Mouse (Mus musculus) myocyte (in vitro differentiated cells): ENCODE measurements around the gene Gm10401.

ENCODE experiments used
- CEBPB ChIP-seq: IDR thresholded peaks from 2 replicates; pipeline ENCODE4 v1.6.1; 2011; ENCODE audit warnings: mild to moderate bottlenecking, moderate library complexity; ENCODE audit not compliant: poor library complexity, insufficient read depth, severe bottlenecking
- E2F4 ChIP-seq: IDR thresholded peaks from one replicate; pipeline ENCODE4 v1.6.1; 2011; ENCODE audit warnings: mild to moderate bottlenecking, control low read depth, moderate library complexity; ENCODE audit not compliant: insufficient read depth
- MAX ChIP-seq: IDR thresholded peaks from one replicate; pipeline ENCODE4 v1.6.1; 2011; ENCODE audit warnings: low read depth, mild to moderate bottlenecking, control low read depth
- MYOD1 ChIP-seq, 3 experiments: IDR thresholded peaks; one replicate each; pipeline ENCODE4 v1.6.1; 2011; ENCODE audit warnings: control low read depth in 2 of 3, low read depth in 2 of 3, mild to moderate bottlenecking in 2 of 3, moderate library complexity in 1 of 3; ENCODE audit not compliant: insufficient read length in 2 of 3, control insufficient read depth in 1 of 3
- MYOG ChIP-seq, 3 experiments: IDR thresholded peaks; one replicate each; pipeline ENCODE4 v1.6.1; 2011; ENCODE audit warnings: control low read depth in 2 of 3, low read depth in 2 of 3, mild to moderate bottlenecking in 2 of 3; ENCODE audit not compliant: insufficient read length in 2 of 3, control insufficient read depth in 1 of 3, insufficient read depth in 1 of 3
- POLR2A ChIP-seq: IDR thresholded peaks from one replicate; pipeline ENCODE4 v1.6.1; 2011; ENCODE audit warnings: low read depth, mild to moderate bottlenecking, control low read depth, moderate library complexity; ENCODE audit not compliant: insufficient read length
- POLR2AphosphoS2 ChIP-seq: IDR thresholded peaks from one replicate; pipeline ENCODE4 v1.6.1; 2011; ENCODE audit warnings: low read depth, control low read depth; ENCODE audit not compliant: insufficient read length
- REST ChIP-seq: IDR thresholded peaks from one replicate; pipeline ENCODE4 v1.6.1; 2011; ENCODE audit warnings: mild to moderate bottlenecking, control low read depth, moderate library complexity; ENCODE audit not compliant: insufficient read depth, insufficient read length
- TCF12 ChIP-seq: IDR thresholded peaks from one replicate; pipeline ENCODE4 v1.6.1; 2011; ENCODE audit warnings: mild to moderate bottlenecking, control low read depth; ENCODE audit not compliant: poor library complexity, insufficient read depth, severe bottlenecking
- USF1 ChIP-seq: IDR thresholded peaks from one replicate; pipeline ENCODE4 v1.6.1; 2011; ENCODE audit warnings: low read depth, mild to moderate bottlenecking, control low read depth, moderate library complexity

DNA sequence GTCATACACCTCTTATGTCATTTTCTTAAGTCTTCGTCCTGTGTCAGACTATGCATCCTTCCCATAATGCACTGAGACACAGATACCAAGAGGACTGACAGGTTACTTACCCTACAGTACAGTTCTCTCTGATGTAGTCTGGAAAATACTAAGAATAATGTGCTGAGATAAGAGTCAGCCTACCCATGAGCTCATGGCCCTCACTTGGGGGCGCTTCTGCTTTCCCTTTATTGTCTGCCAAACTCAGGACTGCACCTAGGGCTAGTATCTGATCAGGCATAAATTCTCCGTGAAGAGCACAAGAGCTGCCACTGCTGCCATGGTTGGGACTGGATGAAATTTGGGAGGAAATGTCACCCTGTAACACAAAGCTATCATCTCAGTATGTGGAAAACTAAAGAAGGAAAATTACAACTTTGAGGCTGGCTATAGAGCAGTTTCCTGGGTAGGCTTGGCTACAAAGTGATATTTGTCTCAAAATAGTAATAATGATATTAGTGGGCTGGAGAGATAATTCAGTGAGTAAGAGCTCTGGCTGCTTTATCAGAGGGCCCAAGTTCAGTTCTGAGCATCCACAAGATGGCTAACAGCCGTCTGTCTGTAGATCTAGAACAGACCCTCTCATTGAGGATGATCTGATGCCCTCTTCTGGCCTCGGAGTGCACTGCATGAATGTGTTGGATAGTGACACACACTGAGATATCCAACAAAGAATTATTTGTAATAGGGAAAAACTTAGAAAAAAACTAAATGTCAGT is 21.8 kb downstream of the Gm10401 start:
- TF ChIP-seq POLR2A (no peak), POLR2AphosphoS2 (no peak), MYOG (IDR thresholded peaks at IDR 0.05; ENCODE audit: control insufficient read depth in 1 of 3, insufficient read depth in 1 of 3, insufficient read length in 2 of 3, low read depth in 2 of 3) (no peak), TCF12 (no peak), REST (no peak), MAX (no peak), MYOD1 (IDR thresholded peaks at IDR 0.05; ENCODE audit: control insufficient read depth in 1 of 3, insufficient read length in 2 of 3, low read depth in 2 of 3) (no peak), E2F4 (no peak), CEBPB (no peak), USF1 (no peak)
